Mouse (Mus musculus) intestine, postnatal 0 days (tissue): ENCODE measurements around the gene Tm9sf4. TPM values are rescaled to one million over a fixed set of nuclear protein-coding genes. Genes with fewer than 3 reads are reported as not detected.
A peak's percentile ranks its signal among the peaks of the same experiment; 100 is the strongest.

Experiments used
- ATAC-seq: fragments of 200-750 bp; cut with Nextera tagmentation; 2 replicates; pipeline ENCODE4 v1.8.0; 2017; ENCODE audit warnings: mild to moderate bottlenecking, moderate TSS enrichment, moderate library complexity
- H3K27ac ChIP-seq: fragments of 300-500 bp; sonication (generic); 2 replicates; pipeline ENCODE4 v1.5.1; 2014; ENCODE audit warnings: mild to moderate bottlenecking, low read depth, low read length, moderate library complexity
- H3K27me3 ChIP-seq: fragments of 300-500 bp; sonication (generic); replicated peaks from 2 replicates; pipeline ENCODE4 v1.6.1; 2014; ENCODE audit warnings: low read length, mixed read lengths; ENCODE audit not compliant: control insufficient read depth, insufficient read depth
- H3K36me3 ChIP-seq: fragments of 300-500 bp; sonication (generic); 2 replicates; pipeline ENCODE4 v1.6.1; 2014; ENCODE audit warnings: mild to moderate bottlenecking, moderate library complexity; ENCODE audit not compliant: control insufficient read depth, insufficient read depth
- H3K4me1 ChIP-seq: fragments of 300-500 bp; sonication (generic); replicated peaks from 2 replicates; pipeline ENCODE4 v1.6.1; 2014; ENCODE audit warnings: antibody characterized with exemption, low read length, mixed read lengths; ENCODE audit not compliant: control insufficient read depth, insufficient read depth
- H3K4me2 ChIP-seq: fragments of 300-500 bp; sonication (generic); replicated peaks from 2 replicates; pipeline ENCODE4 v1.6.1; 2014; ENCODE audit warnings: low read depth, mild to moderate bottlenecking, moderate library complexity
- H3K4me3 ChIP-seq: fragments of 300-500 bp; sonication (generic); 2 replicates; pipeline ENCODE4 v1.5.1; 2014; ENCODE audit warnings: low read depth, low read length
- H3K9ac ChIP-seq: fragments of 300-500 bp; sonication (generic); 2 replicates; pipeline ENCODE4 v1.6.1; 2014; ENCODE audit warnings: mild to moderate bottlenecking, low read depth, low read length
- H3K9me3 ChIP-seq: fragments of 300-500 bp; sonication (generic); 2 replicates; pipeline ENCODE4 v1.6.1; 2016; ENCODE audit warnings: mixed run types; ENCODE audit not compliant: control insufficient read depth
- CTCF ChIP-seq: sonication (generic); IDR thresholded peaks from 2 replicates; pipeline ENCODE4 v1.5.1; 2016; ENCODE audit warnings: low read depth, mild to moderate bottlenecking, control low read depth, antibody characterized with exemption, moderate library complexity
- WGBS: fragments of 180-500 bp; shearing (Covaris S2); extraction: QIAGEN DNeasy Blood & Tissue Kit; methylation state at CpG from one replicate; pipeline ENCODE4 v1.1.7; 2014; 5-methylcytosine and 5-hydroxymethylcytosine counted together
- polyA plus RNA-seq: library from polyadenylated mRNA; unstranded; fragments of >200 nt; fragmentation: Nextera tagmentation; extraction: Ambion mirVana; gene quantifications from 2 replicates; pipeline ENCODE4 v1.2.1, GENCODE M21; 2015

Gene Tm9sf4
- polyA plus RNA-seq, 1 experiment from 2014 or later, result 64.7 TPM

GRCm38 (mm10) chr2:153215421-153215820, 54.3 kb downstream of the Tm9sf4 start:
- WGBS, result 81% methylated on average over 4 of the region's 4 CpGs
- H3K4me1 ChIP-seq, result 0 out of 2 replicates have a peak, but pooled peaks cover 5% of the 10 kb centered on the region
- no peak overlapping the region for H3K27ac ChIP-seq
- H3K9me3 ChIP-seq, result no peaks in the 10 kb centered on the region
- H3K36me3 ChIP-seq, result no peaks in the 10 kb centered on the region
- H3K4me2 ChIP-seq, result no peak overlapping the region
- H3K4me3 ChIP-seq, result no peak overlapping the region
- H3K9ac ChIP-seq, result no peak overlapping the region
- TF ChIP-seq CTCF, result no peak
- no peak for ATAC-seq
- no peaks in the 10 kb centered on the region for H3K27me3 ChIP-seq

GRCm38 (mm10) chr2:153217826-153218340, 56.8 kb downstream of the Tm9sf4 start:
- Histone ChIP-seq H3K4me2 (no peak overlapping the region), H3K9me3 (no peaks in the 10 kb centered on the region), H3K4me1 (0 out of 2 replicates have a peak, but pooled peaks cover 5% of the 10 kb centered on the region), H3K27ac (peak overlapping the region; percentile 91), H3K36me3 (no peaks in the 10 kb centered on the region), H3K4me3 (no peak overlapping the region), H3K9ac (no peak overlapping the region), H3K27me3 (no peaks in the 10 kb centered on the region)
- ATAC-seq, result peak; percentile 47
- 41% methylated on average over 10 of the region's 10 CpGs for WGBS
- TF ChIP-seq CTCF, result no peak

GRCm38 (mm10) chr2:153218516-153218915, 57.4 kb downstream of the Tm9sf4 start:
- no peaks in the 10 kb centered on the region for H3K9me3 ChIP-seq
- H3K27me3 ChIP-seq, result no peaks in the 10 kb centered on the region
- 26% methylated on average over 3 of the region's 3 CpGs for WGBS
- 0 out of 2 replicates have a peak, but pooled peaks cover 5% of the 10 kb centered on the region for H3K4me1 ChIP-seq
- H3K4me2 ChIP-seq, result no peak overlapping the region
- no peak for TF ChIP-seq CTCF
- no peak overlapping the region for H3K4me3 ChIP-seq
- no peaks in the 10 kb centered on the region for H3K36me3 ChIP-seq
- peak; percentile 81 for ATAC-seq
- no peak overlapping the region for H3K9ac ChIP-seq
- peak overlapping the region; percentile 91 for H3K27ac ChIP-seq

- H3K4me2 ChIP-seq, result no peak overlapping the region
- no peak for TF ChIP-seq CTCF
- no peak for ATAC-seq
- H3K36me3 ChIP-seq, result no peaks in the 10 kb centered on the region
- H3K27me3 ChIP-seq, result no peaks in the 10 kb centered on the region
- 63% methylated on average over 4 of the region's 4 CpGs for WGBS
- 0 out of 2 replicates have a peak, but pooled peaks cover 5% of the 10 kb centered on the region for H3K4me1 ChIP-seq
- no peaks in the 10 kb centered on the region for H3K9me3 ChIP-seq
- H3K4me3 ChIP-seq, result no peak overlapping the region
- no peak overlapping the region for H3K9ac ChIP-seq
- no peak overlapping the region for H3K27ac ChIP-seq
These were observed 60.5 kb downstream of the Tm9sf4 start for GRCm38 (mm10) chr2:153221620-153222019.

GRCm38 (mm10) chr2:153222130-153222529, 61.0 kb downstream of the Tm9sf4 start:
- TF ChIP-seq CTCF, result no peak
- H3K9ac ChIP-seq, result no peak overlapping the region
- no peaks in the 10 kb centered on the region for H3K36me3 ChIP-seq
- no peak overlapping the region for H3K4me3 ChIP-seq
- H3K27me3 ChIP-seq, result no peaks in the 10 kb centered on the region
- H3K4me1 ChIP-seq, result 0 out of 2 replicates have a peak, but pooled peaks cover 5% of the 10 kb centered on the region
- H3K4me2 ChIP-seq, result no peak overlapping the region
- H3K27ac ChIP-seq, result no peak overlapping the region
- no peak for ATAC-seq
- H3K9me3 ChIP-seq, result no peaks in the 10 kb centered on the region

- no peaks in the 10 kb centered on the region for H3K36me3 ChIP-seq
- H3K4me1 ChIP-seq, result 0 out of 2 replicates have a peak, but pooled peaks cover 5% of the 10 kb centered on the region
- H3K27me3 ChIP-seq, result no peaks in the 10 kb centered on the region
- H3K9ac ChIP-seq, result no peak overlapping the region
- no peak for ATAC-seq
- H3K4me3 ChIP-seq, result no peak overlapping the region
- no peak overlapping the region for H3K27ac ChIP-seq
- H3K9me3 ChIP-seq, result no peaks in the 10 kb centered on the region
- TF ChIP-seq CTCF, result no peak
- H3K4me2 ChIP-seq, result no peak overlapping the region
- 83% methylated on average over 2 of the region's 2 CpGs for WGBS
These were observed 61.5 kb downstream of the Tm9sf4 start for GRCm38 (mm10) chr2:153222566-153222965.
